Mouse (Mus musculus) limb, embryonic 10.5 days (tissue): ENCODE measurements around the gene She. TPM values are rescaled to one million over a fixed set of nuclear protein-coding genes. Genes with fewer than 3 reads are reported as not detected.

Experiments used
- DNase-seq: peaks from one replicate; pipeline ENCODE4 v3.0.0-alpha.2; 2017; ENCODE audit warnings: low spot score
- H3K27ac ChIP-seq: fragments of 300-500 bp; sonication (generic); 2 replicates; pipeline ENCODE4 v1.5.1; 2016; ENCODE audit warnings: mild to moderate bottlenecking
- H3K27me3 ChIP-seq: fragments of 300-500 bp; sonication (generic); 2 replicates; pipeline ENCODE4 v1.6.1; 2016; ENCODE audit warnings: low read depth, mild to moderate bottlenecking; ENCODE audit not compliant: poor library complexity, severe bottlenecking
- H3K36me3 ChIP-seq: fragments of 300-500 bp; sonication (generic); 2 replicates; pipeline ENCODE4 v1.6.1; 2016; ENCODE audit warnings: mild to moderate bottlenecking, moderate library complexity
- H3K4me1 ChIP-seq: fragments of 300-500 bp; sonication (generic); 2 replicates; pipeline ENCODE4 v1.6.1; 2016
- H3K4me3 ChIP-seq: fragments of 300-500 bp; sonication (generic); 2 replicates; pipeline ENCODE4 v1.5.1; 2016; ENCODE audit warnings: mild to moderate bottlenecking, moderate library complexity
- H3K9me3 ChIP-seq: fragments of 300-500 bp; sonication (generic); replicated peaks from 2 replicates; pipeline ENCODE4 v1.6.1; 2016; ENCODE audit warnings: mild to moderate bottlenecking
- WGBS: fragments of 180-500 bp; shearing (Covaris S2); methylation state at CpG from one replicate; pipeline ENCODE4 v1.1.7; 2016; 5-methylcytosine and 5-hydroxymethylcytosine counted together
- polyA plus RNA-seq: library from polyadenylated mRNA; unstranded; fragments of >200 nt; fragmentation: Nextera tagmentation; extraction: Ambion mirVana; gene quantifications from 2 replicates; pipeline ENCODE4 v1.2.1, GENCODE M21; 2016

Gene She
- polyA plus RNA-seq, 1 experiment from 2014 or later = 3.1 TPM

- no peak overlapping the region for H3K4me3 ChIP-seq
- H3K4me1 ChIP-seq = peaks cover 7% of the 10 kb centered on the region
- 85% methylated on average over 3 of the region's 3 CpGs for WGBS
- peaks cover 18% of the 10 kb centered on the region for H3K27me3 ChIP-seq
- H3K9me3 ChIP-seq = no peaks in the 10 kb centered on the region
- H3K36me3 ChIP-seq = no peaks in the 10 kb centered on the region
- no peak for DNase-seq
- H3K27ac ChIP-seq = no peak overlapping the region
Observed at GRCm38 (mm10) chr3:89907846-89908245, 76.7 kb downstream of the She start.

Other genes starting within 250 kb of the She start
- 15.4 and 17.5 TPM in 2 replicates for gene Adar, start 116.3 kb upstream of the She start, polyA plus RNA-seq
- 0.41 and 0.56 TPM in 2 replicates for gene Chrnb2, start 66.7 kb upstream of the She start, polyA plus RNA-seq
- gene Ube2q1, start 57.8 kb upstream of the She start, polyA plus RNA-seq = 15.6 and 16.0 TPM in 2 replicates
- 0.25 and 0.38 TPM in 2 replicates for gene Il6ra, start 81.8 kb downstream of the She start, polyA plus RNA-seq
- 16.0 and 18.3 TPM in 2 replicates for gene Atp8b2, start 132.1 kb downstream of the She start, polyA plus RNA-seq
- 308 and 315 TPM in 2 replicates for gene Hax1, start 167.4 kb downstream of the She start, polyA plus RNA-seq
- 171 and 183 TPM in 2 replicates for gene 4933434E20Rik, start 220.3 kb downstream of the She start, polyA plus RNA-seq
- 234 and 244 TPM in 2 replicates for gene Ubap2l, start 221.3 kb downstream of the She start, polyA plus RNA-seq
- gene Tpm3, start 241.3 kb downstream of the She start, polyA plus RNA-seq = 634 and 641 TPM in 2 replicates